Mouse (Mus musculus): Measurements from ENCODE around the gene Usp22.

DNA sequence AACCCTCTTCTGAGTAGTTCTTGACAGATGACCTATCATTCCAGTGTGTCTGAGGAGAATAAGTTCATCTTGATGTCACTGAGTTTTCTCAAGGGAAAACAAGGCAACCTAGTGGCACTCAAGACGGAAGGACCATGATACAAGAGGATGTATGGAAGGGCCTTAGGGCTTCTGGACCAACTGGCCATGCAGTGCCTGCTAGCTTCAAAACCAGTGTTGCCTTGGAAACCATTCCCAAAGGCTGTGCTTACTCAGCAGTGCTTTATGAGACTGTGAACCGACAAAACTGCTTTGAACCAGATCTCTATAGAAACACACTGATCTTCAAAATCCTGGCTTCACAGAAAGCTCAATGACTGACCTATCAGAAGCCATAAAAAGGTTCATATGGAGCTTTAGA lies 15.9 kb upstream of the Usp22 start:
- TF ChIP-seq CTCF (IDR thresholded peaks at IDR 0.05; ENCODE audit: borderline replicate concordance, control insufficient read depth, extremely low read depth, insufficient read depth, low read length, poor library complexity): no peak
- no peak for TF ChIP-seq POLR2A (IDR thresholded peaks at IDR 0.05; ENCODE audit: control insufficient read depth, extremely low read depth, insufficient read depth, low read length, poor library complexity)

All from thymus, adult 2 months (tissue).